17 mouse cellular contexts compared by ENCODE assay signal in genomic region chr13:12133549-12133948, GRCm38 (mm10). TPM values are rescaled to one million over a fixed set of nuclear protein-coding genes. Genes with fewer than 3 reads are reported as not detected.
A peak's percentile ranks its signal among the peaks of the same experiment; 100 is the strongest.
DNase-seq lines count a peak whose midpoint lies in the region; ATAC-seq lines count a peak whose summit lies in the region.
"Had no signal": no experiment of that assay in that cellular context is flagged by ENCODE, and none has a peak within 500 bp of the region (broad histone marks: within the 10 kb centered on the region; RNA-seq: fewer than 3 reads in every experiment).

No protein-coding gene starts in this region.

- no peaks in the 10 kb centered on the region for H3K36me3 ChIP-seq in heart, embryonic 10.5 days
- H3K36me3 ChIP-seq: embryonic facial prominence, embryonic 10.5 days; kidney, embryonic 15.5 days; midbrain, embryonic 13.5 days; neural tube, embryonic 12.5 days had no signal

- ATAC-seq in granulocyte monocyte progenitor cell, adult 5-6 weeks (replicated peaks; ENCODE audit: poor library complexity, severe bottlenecking): no peak
- ATAC-seq: midbrain, embryonic 13.5 days had no signal

- peak; percentile 17 for DNase-seq in embryo, embryonic 10 days (ENCODE audit: low spot score)
- DNase-seq in embryo, embryonic 11 days: no peak
- DNase-seq in heart, embryonic 10.5 days (ENCODE audit: low spot score): peak; percentile 96
- peak; percentile 58 for DNase-seq in heart, postnatal 25 days (ENCODE audit: low spot score)
- DNase-seq in lung, postnatal 14 days: peak; percentile 12
- no peak for DNase-seq in right cerebral cortex, postnatal 25 days
- DNase-seq in frontal cortex, postnatal 25 days (ENCODE audit: low spot score in 2 of 2): no peak
- DNase-seq: adrenal gland, adult 8-10 months; cerebellum, postnatal 10 days had no signal

- WGBS in heart, embryonic 10.5 days: 15% methylated on average over 7 of the region's 7 CpGs

- H3K4me1 ChIP-seq in heart, embryonic 10.5 days: peaks cover 49% of the 10 kb centered on the region
- H3K4me1 ChIP-seq: embryonic facial prominence, embryonic 10.5 days; kidney, embryonic 15.5 days; neural tube, embryonic 12.5 days had no signal

- peak overlapping the region; percentile 82 for H3K27ac ChIP-seq in heart, embryonic 10.5 days
- H3K27ac ChIP-seq: embryonic facial prominence, embryonic 10.5 days; kidney, embryonic 15.5 days; layer of hippocampus, adult 2 months; midbrain, embryonic 13.5 days; neural tube, embryonic 12.5 days; stomach, postnatal 0 days had no signal

- H3K9me3 ChIP-seq in heart, embryonic 10.5 days: no peaks in the 10 kb centered on the region
- H3K9me3 ChIP-seq: embryonic facial prominence, embryonic 10.5 days; kidney, embryonic 15.5 days; midbrain, embryonic 13.5 days; neural tube, embryonic 12.5 days had no signal

- no peaks in the 10 kb centered on the region for H3K27me3 ChIP-seq in heart, embryonic 10.5 days (ENCODE audit: insufficient read depth, poor library complexity, severe bottlenecking)
- H3K27me3 ChIP-seq: kidney, embryonic 15.5 days; midbrain, embryonic 13.5 days; neural tube, embryonic 12.5 days had no signal

- H3K4me3 ChIP-seq in heart, embryonic 10.5 days: no peak overlapping the region
- H3K4me3 ChIP-seq: embryonic facial prominence, embryonic 10.5 days; kidney, embryonic 15.5 days; layer of hippocampus, adult 2 months; midbrain, embryonic 13.5 days; neural tube, embryonic 12.5 days had no signal

- intact Hi-C loops in heart, postnatal 25 days (cut with DNase I): no loop called here

RNA-seq across cellular contexts. Expression of gene Ryr2, which starts 26.8 kb away (rescaled TPM):
- 22.0 and 31.5 TPM in 2 replicates for polyA plus RNA-seq in heart, embryonic 10.5 days (2016; fragmentation: Nextera tagmentation; extraction: Ambion mirVana)
- total RNA-seq in heart, postnatal 25 days (2021): 1,000 to 10,000 TPM in 1 of 2 experiments, 100 to 1,000 TPM in 1; 936 to 1,019 TPM
- total RNA-seq in granulocyte monocyte progenitor cell, adult 5-6 weeks (2014; fragmentation: Nextera tagmentation): not detected in 2 replicates
- total RNA-seq in granulocyte monocyte progenitor cell, adult 5-6 weeks (2017): not detected in 2 replicates
- polyA plus RNA-seq: liver, adult 2 months had no signal

Comparison
In these comparisons a context has a peak if more than half of its experiments do, and no peak if none do; other contexts are left out.
1. DNase-seq: peak in embryo, embryonic 10 days (single experiment), heart, embryonic 10.5 days (single experiment), heart, postnatal 25 days (single experiment) and lung, postnatal 14 days (single experiment); none in embryo, embryonic 11 days (single experiment), right cerebral cortex, postnatal 25 days (single experiment) and frontal cortex, postnatal 25 days (0 of 2).
2. RNA of gene Ryr2, which starts 26.8 kb away (total RNA-seq): 936 to 1,019 TPM in heart, postnatal 25 days; not detected in granulocyte monocyte progenitor cell, adult 5-6 weeks; every median in the first group is over 100 times any median in the second.